Mouse (Mus musculus) MEL-GATA-1-ER (cell line): ENCODE measurements around the gene Abhd13.

Experiments
- DNase-seq: peaks from one replicate; pipeline ENCODE4 v3.0.0-alpha.2; 2012; ENCODE audit warnings: low read depth; ENCODE audit errors: extremely low read depth

The Abhd13 gene

GRCm38 (mm10) chr8:10016252-10016651, 38.7 kb downstream of the Abhd13 start:
- no peak for DNase-seq

- DNase-seq: no peak
Measured at GRCm38 (mm10) chr8:10017231-10017630, 39.7 kb downstream of the Abhd13 start.

- no peak for DNase-seq
Measured at GRCm38 (mm10) chr8:10030320-10031060, 53.0 kb downstream of the Abhd13 start.

- DNase-seq: no peak
Measured at GRCm38 (mm10) chr8:10031177-10031576, 53.7 kb downstream of the Abhd13 start.

- no peak for DNase-seq
Measured at GRCm38 (mm10) chr8:10040866-10041265, 63.4 kb downstream of the Abhd13 start.
